Mouse (Mus musculus) lung, adult 18-20 months (tissue): ENCODE results near the gene Eif2b3.

Experiments
- DNase-seq, 2 experiments: peaks; one replicate each; pipeline ENCODE4 v3.0.0; 2022; ENCODE audit warnings: mixed read lengths in 2 of 2

Gene Eif2b3

GRCm38 (mm10) chr4:117124518-117125347, 105.5 kb downstream of the Eif2b3 start:
- DNase-seq, result peak; percentile 71 to 75

DNA sequence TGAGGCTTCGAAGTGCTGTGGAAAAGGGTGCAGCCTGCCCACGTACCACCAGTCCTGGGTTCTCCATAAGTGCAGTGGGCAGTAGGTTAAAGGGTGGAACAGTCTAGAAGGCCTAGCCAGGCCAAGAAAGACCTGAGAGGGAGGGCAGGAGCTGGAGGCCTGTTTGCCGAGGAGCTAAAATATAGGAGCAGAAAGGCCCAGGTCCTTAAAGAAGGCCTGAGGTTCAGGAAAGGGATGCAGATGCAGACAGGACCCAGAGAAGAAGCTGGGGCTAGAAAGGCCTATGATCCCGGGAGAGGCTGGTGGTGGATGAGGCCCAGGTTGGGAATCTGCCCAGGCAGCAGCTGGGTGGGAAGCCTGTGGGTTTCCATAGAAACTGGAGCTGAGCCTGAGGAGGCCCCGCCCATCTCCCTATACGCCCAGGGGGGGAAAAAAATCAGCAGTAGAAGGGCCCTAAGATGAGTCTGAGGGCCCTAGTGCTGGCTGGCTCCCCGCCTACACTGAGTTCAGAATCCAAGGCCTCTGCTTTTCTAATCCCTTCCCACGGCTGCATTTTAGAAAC, 106.2 kb downstream of the Eif2b3 start, which contains the start of gene Btbd19:
Gene Btbd19 (minus strand): TSS at position 378 of the 562 bp plus-strand sequence.
- peak; percentile 64 for DNase-seq

- peak; percentile 91 to 94 for DNase-seq
These were observed 106.9 kb downstream of the Eif2b3 start for GRCm38 (mm10) chr4:117125910-117126674.

GRCm38 (mm10) chr4:117126675-117127290, 107.6 kb downstream of the Eif2b3 start, which contains the start of gene Tctex1d4:
Gene Tctex1d4, plus strand, starts transcription at chr4:117126794.
- peak; percentile 36 to 44 for DNase-seq

- DNase-seq, result no peak
These were observed 108.9 kb downstream of the Eif2b3 start for GRCm38 (mm10) chr4:117127991-117128686.

DNA sequence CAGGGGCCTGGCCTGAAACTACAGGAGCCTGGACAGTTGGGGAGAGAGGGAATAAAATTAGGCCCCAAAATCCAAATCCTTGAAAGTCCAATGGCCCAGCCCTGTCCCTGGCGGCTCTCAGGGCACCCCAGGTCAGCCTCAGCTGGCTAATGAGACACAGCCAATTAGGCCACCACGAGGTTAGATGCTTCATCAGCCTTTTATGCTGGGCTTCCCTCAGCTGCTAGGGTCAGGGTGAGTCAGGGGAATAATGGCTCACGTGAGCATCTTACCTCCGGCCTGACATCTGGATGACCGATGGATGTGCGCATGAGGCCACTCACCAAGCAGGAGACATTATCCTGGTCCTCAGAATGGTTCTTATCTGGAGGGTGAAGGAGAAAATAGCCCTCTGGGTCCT, 111.6 kb downstream of the Eif2b3 start:
- no peak for DNase-seq

- DNase-seq, result no peak
These were observed 112.0 kb downstream of the Eif2b3 start for GRCm38 (mm10) chr4:117131198-117131597.

GRCm38 (mm10) chr4:117131890-117132793, 112.9 kb downstream of the Eif2b3 start:
- no peak for DNase-seq

DNA sequence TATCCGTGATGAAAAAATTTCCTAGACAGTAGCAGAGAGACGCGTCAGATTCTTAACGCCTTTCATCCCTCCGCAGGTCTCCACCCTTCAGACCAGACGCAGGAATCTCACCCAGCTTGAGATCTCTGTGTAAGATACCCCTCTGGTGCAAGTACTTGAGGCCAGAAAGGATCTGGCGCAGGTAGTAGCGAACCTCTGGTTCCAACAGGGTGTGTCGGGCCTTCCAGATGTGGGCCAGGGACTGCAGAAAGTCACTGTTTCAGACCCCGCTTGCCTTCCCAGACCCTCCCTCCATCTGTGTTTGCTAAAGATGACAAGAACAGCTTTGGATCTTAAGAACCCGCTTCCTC, 113.6 kb downstream of the Eif2b3 start:
- DNase-seq, result no peak

DNA sequence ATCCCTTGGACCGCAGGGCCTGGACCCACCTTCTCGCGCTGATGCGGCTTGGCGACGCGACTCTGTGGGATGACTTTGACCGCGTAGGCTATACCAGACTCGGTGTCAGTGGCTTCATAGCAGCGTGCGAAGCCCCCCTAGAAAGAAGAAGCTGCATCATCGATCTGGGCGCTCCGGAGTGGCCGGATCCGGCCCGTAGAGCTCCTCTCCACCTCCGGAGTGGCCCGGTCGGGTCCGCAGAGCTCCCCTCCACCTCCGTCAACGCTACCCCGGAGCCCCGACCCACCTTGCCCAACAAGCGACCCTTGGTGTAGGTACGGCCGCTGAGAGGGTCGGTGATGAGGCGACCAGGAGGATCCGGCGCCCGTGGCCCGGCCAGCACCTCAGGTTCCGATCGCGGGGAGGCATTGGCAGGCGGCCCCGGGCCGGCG, 114.2 kb downstream of the Eif2b3 start:
- DNase-seq, result no peak

DNA sequence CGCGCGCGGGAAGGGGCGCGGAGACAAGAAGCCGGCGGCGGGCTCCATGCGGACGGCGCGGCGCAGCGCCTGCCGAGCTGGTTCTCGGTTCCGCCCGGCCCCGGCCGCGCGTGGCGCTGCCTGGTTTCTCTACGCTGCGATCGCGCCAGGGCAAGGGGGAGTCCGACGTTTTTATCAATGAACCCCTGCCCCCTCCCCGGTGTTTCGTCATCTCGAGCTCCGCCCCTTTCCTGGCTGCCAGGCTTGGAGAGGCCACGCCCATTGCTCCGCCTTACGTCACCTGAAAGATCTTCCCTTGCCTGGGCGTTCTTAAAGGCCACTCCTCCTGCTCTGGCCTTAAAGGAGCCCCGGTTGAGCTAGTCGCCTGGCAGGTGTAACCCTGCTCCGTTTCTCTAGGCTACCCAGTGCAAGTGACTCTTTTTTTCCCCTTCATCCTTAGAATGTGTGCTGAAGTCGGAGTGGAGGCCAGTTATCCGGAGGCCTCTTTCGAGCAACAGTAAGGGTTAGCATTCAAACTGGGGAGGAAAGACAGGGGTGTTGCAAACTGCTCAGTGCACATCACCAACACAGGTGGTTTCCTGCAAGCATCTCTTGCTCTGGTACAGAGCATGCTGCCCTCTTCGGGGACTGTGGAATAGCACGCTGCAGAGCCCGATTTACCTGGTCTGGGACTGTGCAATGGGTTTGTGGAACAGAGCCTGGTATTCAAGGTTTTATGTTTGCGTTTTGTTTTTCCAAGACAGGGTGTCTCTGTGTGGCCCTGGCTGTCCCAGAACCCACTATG, 114.8 kb downstream of the Eif2b3 start, which contains the start of gene Plk3:
Gene Plk3 (minus strand): TSS at position 147 of the 784 bp plus-strand sequence.
- DNase-seq, result peak; percentile 98

DNA sequence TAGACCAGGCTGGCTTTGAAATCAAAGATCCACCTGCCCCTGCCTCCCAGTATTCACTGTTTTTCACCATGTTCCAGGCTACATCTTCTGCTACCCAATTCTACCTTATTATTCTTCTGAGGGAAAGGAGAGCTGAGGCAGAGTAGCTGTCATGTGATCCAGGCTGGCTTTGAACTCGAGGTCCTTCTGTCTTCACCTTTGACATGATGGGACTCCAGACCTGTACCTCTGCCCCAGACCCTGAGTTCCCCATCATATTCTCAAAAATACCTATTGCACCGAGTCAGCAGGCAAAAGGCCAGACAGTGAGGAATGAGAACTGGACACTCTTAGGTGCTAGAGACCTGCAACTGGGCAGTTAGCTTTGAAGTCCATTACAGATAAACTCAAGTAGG, 115.4 kb downstream of the Eif2b3 start:
- DNase-seq, result no peak

GRCm38 (mm10) chr4:117136034-117136433, 116.8 kb downstream of the Eif2b3 start:
- peak; percentile 82 to 90 for DNase-seq
